Mouse (Mus musculus) neural tube, embryonic 11.5 days (tissue): ENCODE measurements around the gene Arhgef2. TPM values are rescaled to one million over a fixed set of nuclear protein-coding genes. Genes with fewer than 3 reads are reported as not detected.

Source experiments
- polyA plus RNA-seq: library from polyadenylated mRNA; unstranded; fragments of >200 nt; fragmentation: Nextera tagmentation; extraction: Ambion mirVana; gene quantifications from 2 replicates; pipeline ENCODE4 v1.2.1, GENCODE M21; 2014

Gene Arhgef2
- polyA plus RNA-seq, 1 experiment from 2014 or later: 145 TPM

Other genes with a start within 250 kb of the Arhgef2 start
- 1.1 and 1.2 TPM in 2 replicates for gene Paqr6, start 241.4 kb upstream of the Arhgef2 start, polyA plus RNA-seq
- 0.31 TPM in 1 of 2 replicates, not detected in the other for gene Bglap3, start 233.2 kb upstream of the Arhgef2 start, polyA plus RNA-seq
- not detected in 2 replicates for gene Bglap2, start 227.3 kb upstream of the Arhgef2 start, polyA plus RNA-seq
- not detected in 2 replicates for gene Bglap, start 221.5 kb upstream of the Arhgef2 start, polyA plus RNA-seq
- 118 and 124 TPM in 2 replicates for gene Pmf1, start 195.6 kb upstream of the Arhgef2 start, polyA plus RNA-seq
- gene Slc25a44, start 180.8 kb upstream of the Arhgef2 start, polyA plus RNA-seq: 24.8 and 27.0 TPM in 2 replicates
- gene Sema4a, start 144.8 kb upstream of the Arhgef2 start, polyA plus RNA-seq: 5.8 and 6.1 TPM in 2 replicates
- gene Lmna, start 96.0 kb upstream of the Arhgef2 start, polyA plus RNA-seq: 16.1 and 17.4 TPM in 2 replicates
- gene Mex3a, start 73.6 kb upstream of the Arhgef2 start, polyA plus RNA-seq: 42.0 and 43.6 TPM in 2 replicates
- 0.70 and 0.78 TPM in 2 replicates for gene Rab25, start 57.7 kb upstream of the Arhgef2 start, polyA plus RNA-seq
- 82.1 and 98.4 TPM in 2 replicates for gene Lamtor2, start 52.9 kb upstream of the Arhgef2 start, polyA plus RNA-seq
- 80.2 and 84.0 TPM in 2 replicates for gene Ubqln4, start 52.2 kb upstream of the Arhgef2 start, polyA plus RNA-seq
- gene Ssr2, start 30.1 kb upstream of the Arhgef2 start, polyA plus RNA-seq: 185 and 195 TPM in 2 replicates
- gene Rxfp4, start 47.2 kb downstream of the Arhgef2 start, polyA plus RNA-seq: not detected in 2 replicates
- gene Khdc4, start 79.8 kb downstream of the Arhgef2 start, polyA plus RNA-seq: 111 TPM in 2 replicates
- 50.3 and 52.3 TPM in 2 replicates for gene Rit1, start 110.9 kb downstream of the Arhgef2 start, polyA plus RNA-seq
- gene Syt11, start 169.2 kb downstream of the Arhgef2 start, polyA plus RNA-seq: 153 and 172 TPM in 2 replicates
- 18.3 and 18.7 TPM in 2 replicates for gene Gon4l, start 229.3 kb downstream of the Arhgef2 start, polyA plus RNA-seq